Mouse (Mus musculus) ES-CJ7 (cell line): ENCODE data around the gene Tmem63c.
A peak's percentile ranks its signal among the peaks of the same experiment; 100 is the strongest.

Experiments used
- DNase-seq: peaks from one replicate; pipeline ENCODE4 v3.0.0; 2011; ENCODE audit warnings: low read depth, low spot score

Gene Tmem63c

GRCm38 (mm10) chr12:87000151-87000839 is 20.8 kb upstream of the Tmem63c start:
- DNase-seq = peak; percentile 67

GRCm38 (mm10) chr12:87000840-87001176 is 20.3 kb upstream of the Tmem63c start:
- no peak for DNase-seq

GRCm38 (mm10) chr12:87002209-87002608 is 18.9 kb upstream of the Tmem63c start:
- DNase-seq = no peak

GRCm38 (mm10) chr12:87002815-87003214 is 18.3 kb upstream of the Tmem63c start:
- peak; percentile 56 for DNase-seq

GRCm38 (mm10) chr12:87003606-87004005 is 17.5 kb upstream of the Tmem63c start:
- DNase-seq = no peak

GRCm38 (mm10) chr12:87004596-87004995 is 16.5 kb upstream of the Tmem63c start:
- DNase-seq = no peak

- peak; percentile 72 for DNase-seq
Observed at GRCm38 (mm10) chr12:87017041-87017440, 4.1 kb upstream of the Tmem63c start.

- no peak for DNase-seq
Observed at GRCm38 (mm10) chr12:87018756-87019155, 2.4 kb upstream of the Tmem63c start.

GRCm38 (mm10) chr12:87022006-87022405 is 866 bp downstream of the Tmem63c start:
- DNase-seq = no peak

- DNase-seq = no peak
Observed at GRCm38 (mm10) chr12:87023456-87023855, 2.3 kb downstream of the Tmem63c start.

GRCm38 (mm10) chr12:87026109-87026870 is 5.2 kb downstream of the Tmem63c start:
- DNase-seq = peak; percentile 86

GRCm38 (mm10) chr12:87026871-87027240 is 5.7 kb downstream of the Tmem63c start:
- DNase-seq = no peak

- DNase-seq = no peak
Observed at GRCm38 (mm10) chr12:87027391-87027790, 6.3 kb downstream of the Tmem63c start.

- DNase-seq = no peak
Observed at GRCm38 (mm10) chr12:87028068-87028467, 6.9 kb downstream of the Tmem63c start.

GRCm38 (mm10) chr12:87029251-87029976 is 8.3 kb downstream of the Tmem63c start:
- no peak for DNase-seq

GRCm38 (mm10) chr12:87031163-87031763 is 10.1 kb downstream of the Tmem63c start:
- no peak for DNase-seq

GRCm38 (mm10) chr12:87036631-87037030 is 15.5 kb downstream of the Tmem63c start:
- DNase-seq = no peak

- peak; percentile 27 for DNase-seq
Observed at GRCm38 (mm10) chr12:87040166-87040565, 19.0 kb downstream of the Tmem63c start.

- no peak for DNase-seq
Observed at GRCm38 (mm10) chr12:87040857-87041256, 19.7 kb downstream of the Tmem63c start.

- no peak for DNase-seq
Observed at GRCm38 (mm10) chr12:87042456-87042855, 21.3 kb downstream of the Tmem63c start.

- no peak for DNase-seq
Observed at GRCm38 (mm10) chr12:87043221-87043620, 22.1 kb downstream of the Tmem63c start.

- peak; percentile 14 for DNase-seq
Observed at GRCm38 (mm10) chr12:87044711-87045110, 23.6 kb downstream of the Tmem63c start.
